Mouse (Mus musculus) bone marrow, adult 2 months (tissue): ENCODE measurements around the gene Hoxd11. TPM values are rescaled to one million over a fixed set of nuclear protein-coding genes. Genes with fewer than 3 reads are reported as not detected.

Experiments used
- H3K27ac ChIP-seq: fragments of 200-500 bp; 2 replicates; pipeline ENCODE4 v1.5.1; 2012; ENCODE audit warnings: low read depth, mild to moderate bottlenecking, control low read depth, inconsistent platforms, low read length; ENCODE audit not compliant: control insufficient read depth, poor library complexity, insufficient read depth
- H3K4me1 ChIP-seq: fragments of 200-500 bp; 2 replicates; pipeline ENCODE4 v1.6.1; 2011; ENCODE audit warnings: low read length; ENCODE audit not compliant: control insufficient read depth, insufficient read depth
- H3K4me3 ChIP-seq: fragments of 200-500 bp; replicated peaks from 2 replicates; pipeline ENCODE3; 2011; ENCODE audit warnings: mild to moderate bottlenecking, low read depth, low read length, control low read depth; ENCODE audit not compliant: control insufficient read depth
- CTCF ChIP-seq: fragments of 200-500 bp; IDR thresholded peaks from 2 replicates; pipeline ENCODE4 v1.5.1; 2011; ENCODE audit warnings: low read length, control low read depth; ENCODE audit not compliant: control insufficient read depth, insufficient read depth
- POLR2A ChIP-seq: fragments of 200-500 bp; IDR thresholded peaks from 2 replicates; pipeline ENCODE4 v1.6.1; 2011; ENCODE audit warnings: low read depth, mild to moderate bottlenecking, control low read depth, low read length, borderline replicate concordance; ENCODE audit not compliant: control insufficient read depth
- WGBS: fragments of 180-500 bp; shearing (Covaris S2); methylation state at CpG from one replicate; pipeline ENCODE4 v1.1.7; 2018; 5-methylcytosine and 5-hydroxymethylcytosine counted together
- polyA plus RNA-seq: library from polyadenylated mRNA; stranded (reverse); fragments of >200 nt; gene quantifications from 2 replicates; pipeline ENCODE4 v1.2.4, GENCODE M21; 2011; ENCODE audit warnings: low replicate concordance; ENCODE audit not compliant: missing spikeins, insufficient read depth, insufficient read length

Gene Hoxd11
- polyA plus RNA-seq, result 0.60 TPM in 1 of 2 replicates, not detected in the other

- TF ChIP-seq CTCF (no peak), POLR2A (no peak)
- WGBS, result 5% methylated on average over 15 of the region's 15 CpGs
- Histone ChIP-seq H3K4me1 (no peaks in the 10 kb centered on the region), H3K27ac (no peak within 1 kb of the TSS), H3K4me3 (no peak within 1 kb of the TSS)
Observed at GRCm38 (mm10) chr2:74678891-74679595, at the start of gene Hoxd11. TSS of gene Hoxd11 (plus strand) at chr2:74679557.

- WGBS, result 70% methylated on average over 4 of the region's 4 CpGs
- no peak overlapping the region for H3K4me3 ChIP-seq
- no peak overlapping the region for H3K27ac ChIP-seq
- no peak for TF ChIP-seq CTCF
- no peak for TF ChIP-seq POLR2A
- H3K4me1 ChIP-seq, result no peaks in the 10 kb centered on the region; the same call in 1 of the 2 replicates
Observed at GRCm38 (mm10) chr2:74635412-74635811, 43.9 kb upstream of the Hoxd11 start.

GRCm38 (mm10) chr2:74642431-74642830, 36.9 kb upstream of the Hoxd11 start:
- Histone ChIP-seq H3K27ac (no peak overlapping the region), H3K4me3 (no peak overlapping the region), H3K4me1 (no peaks in the 10 kb centered on the region)
- WGBS, result 12% methylated on average over 5 of the region's 5 CpGs
- TF ChIP-seq CTCF (no peak), POLR2A (no peak)

- WGBS, result 73% methylated on average over 3 of the region's 3 CpGs
- Histone ChIP-seq H3K4me1 (no peaks in the 10 kb centered on the region), H3K27ac (no peak overlapping the region), H3K4me3 (no peak overlapping the region)
- TF ChIP-seq POLR2A, result no peak
- no peak for TF ChIP-seq CTCF
Observed at GRCm38 (mm10) chr2:74645631-74646030, 33.7 kb upstream of the Hoxd11 start.

GRCm38 (mm10) chr2:74647082-74647864, 32.1 kb upstream of the Hoxd11 start:
- H3K4me1 ChIP-seq, result no peaks in the 10 kb centered on the region
- H3K4me3 ChIP-seq, result no peak overlapping the region
- H3K27ac ChIP-seq, result no peak overlapping the region
- TF ChIP-seq POLR2A, result no peak
- TF ChIP-seq CTCF, result no peak
- WGBS, result 22% methylated on average over 7 of the region's 7 CpGs

- Histone ChIP-seq H3K4me3 (no peak overlapping the region), H3K4me1 (no peaks in the 10 kb centered on the region; the same call in 1 of the 2 replicates), H3K27ac (no peak overlapping the region)
- WGBS, result 34% methylated on average over 2 of the region's 2 CpGs
- TF ChIP-seq POLR2A, result no peak
- TF ChIP-seq CTCF, result no peak
Observed at GRCm38 (mm10) chr2:74652996-74653340, 26.4 kb upstream of the Hoxd11 start.

GRCm38 (mm10) chr2:74653781-74654535, 25.4 kb upstream of the Hoxd11 start:
- Histone ChIP-seq H3K4me3 (no peak overlapping the region), H3K4me1 (no peaks in the 10 kb centered on the region; the same call in 1 of the 2 replicates), H3K27ac (no peak overlapping the region)
- WGBS, result 15% methylated on average over 17 of the region's 17 CpGs
- TF ChIP-seq POLR2A (no peak), CTCF (no peak)

- no peak overlapping the region for H3K4me3 ChIP-seq
- WGBS, result 14% methylated on average over 20 of the region's 20 CpGs
- TF ChIP-seq POLR2A (no peak), CTCF (no peak)
Observed at GRCm38 (mm10) chr2:74654743-74655419, 24.5 kb upstream of the Hoxd11 start.

More at GRCm38 (mm10) chr2:74654743-74655419, 24.5 kb upstream of the Hoxd11 start:
- Histone ChIP-seq H3K4me1 (no peaks in the 10 kb centered on the region; the same call in 1 of the 2 replicates), H3K27ac (no peak overlapping the region)
